Mouse (Mus musculus) small intestine, adult 2 months (tissue): ENCODE results near the gene Asah2.

Source experiments
- CTCF ChIP-seq: fragments of 200-500 bp; IDR thresholded peaks from 2 replicates; pipeline ENCODE4 v1.5.1; 2012; ENCODE audit warnings: low read depth, mild to moderate bottlenecking, control low read depth, inconsistent platforms, low read length, moderate library complexity, mixed read lengths; ENCODE audit not compliant: insufficient replicate concordance, insufficient read length; ENCODE audit errors: extremely low read depth
- POLR2A ChIP-seq: fragments of 200-500 bp; IDR thresholded peaks from 2 replicates; pipeline ENCODE4 v1.6.1; 2012; ENCODE audit warnings: low read depth, mild to moderate bottlenecking, control low read depth, inconsistent platforms, low read length, moderate library complexity

DNA sequence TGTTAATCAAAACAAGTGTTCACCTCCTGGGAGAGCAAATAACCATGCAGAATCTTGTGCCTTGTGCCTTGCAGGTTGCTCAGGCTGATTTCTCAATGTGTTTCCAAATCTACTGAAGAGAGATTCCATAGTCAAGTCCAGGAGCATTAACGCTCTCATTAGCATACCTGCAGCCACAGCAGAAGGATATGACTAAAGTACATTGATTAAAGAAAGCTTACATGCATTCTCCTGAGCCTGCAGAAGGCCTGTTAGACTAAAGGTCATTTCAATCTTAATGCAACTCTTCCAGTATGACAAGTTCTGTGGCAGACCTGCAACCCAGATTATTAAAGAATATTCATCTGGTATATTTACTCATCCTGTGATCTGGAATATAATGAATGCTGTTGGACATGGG, 46.7 kb downstream of the Asah2 start:
- TF ChIP-seq CTCF (no peak), POLR2A (no peak)
